Mouse (Mus musculus) erythroblast, embryonic 14.5 days (primary cell): ENCODE results near the gene Car6.

ENCODE experiments used
- GATA1 ChIP-seq: IDR thresholded peaks from 2 replicates; pipeline ENCODE4 v1.6.1; 2012; ENCODE audit warnings: low read length, inconsistent platforms, mixed read lengths
- TAL1 ChIP-seq: IDR thresholded peaks from 3 replicates; pipeline ENCODE4 v1.6.1; 2012; ENCODE audit warnings: low read length, inconsistent platforms, mixed read lengths

DNA sequence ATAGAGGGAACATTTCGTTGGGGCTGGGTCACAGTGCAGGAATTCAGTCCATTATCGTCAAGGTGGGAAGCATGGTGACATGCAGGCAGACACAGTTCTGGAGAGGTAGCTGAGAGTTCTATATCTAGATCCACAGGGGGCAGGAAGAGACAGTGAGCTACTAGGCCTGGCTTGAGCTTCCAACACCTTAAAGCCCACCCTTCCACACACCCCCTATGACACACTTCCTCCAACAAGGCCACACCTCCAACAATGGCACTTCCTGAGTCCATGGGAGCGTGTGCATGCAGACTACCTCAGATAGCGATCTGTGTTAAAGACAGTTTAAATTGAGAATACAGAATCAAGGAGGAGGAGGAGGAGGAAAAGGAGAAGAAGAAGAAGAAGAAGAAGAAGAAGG is 45.4 kb downstream of the Car6 start:
- TF ChIP-seq TAL1, result no peak
- no peak for TF ChIP-seq GATA1
